Mouse (Mus musculus): ENCODE results near the gene Tmem273. TPM values are rescaled to one million over a fixed set of nuclear protein-coding genes. Genes with fewer than 3 reads are reported as not detected.

Tmem273 gene
- 0.77 and 0.98 TPM in 2 replicates for polyA plus RNA-seq (2015; fragmentation: Nextera tagmentation; extraction: Ambion mirVana)

GRCm38 (mm10) chr14:32785556-32786130 is at the start of gene Tmem273:
TSS of gene Tmem273 (plus strand) at chr14:32785963.
- Histone ChIP-seq H3K4me1 (no peaks in the 10 kb centered on the region), H3K4me3 (no peak within 1 kb of the TSS), H3K4me2 (no peak within 1 kb of the TSS), H3K27ac (no peak within 1 kb of the TSS), H3K36me3 (no peaks in the 10 kb centered on the region), H3K9me3 (no peaks in the 10 kb centered on the region), H3K27me3 (no peaks in the 10 kb centered on the region), H3K9ac (no peak within 1 kb of the TSS)
- no peak for ATAC-seq (ENCODE audit: borderline replicate concordance, extremely low read depth, low FRiP score, low TSS enrichment)
- WGBS = 60% methylated on average over 3 of the region's 3 CpGs

GRCm38 (mm10) chr14:32736561-32736960 is 49.2 kb upstream of the Tmem273 start:
- Histone ChIP-seq H3K4me1 (no peaks in the 10 kb centered on the region), H3K9me3 (no peaks in the 10 kb centered on the region; the same call in 1 of the 2 replicates), H3K27me3 (no peaks in the 10 kb centered on the region), H3K4me2 (no peak overlapping the region), H3K4me3 (no peak overlapping the region), H3K27ac (no peak overlapping the region), H3K9ac (no peak overlapping the region), H3K36me3 (no peaks in the 10 kb centered on the region)
- no peak for ATAC-seq (ENCODE audit: borderline replicate concordance, extremely low read depth, low FRiP score, low TSS enrichment)
- WGBS = 74% methylated on average over 6 of the region's 6 CpGs

- ATAC-seq (ENCODE audit: borderline replicate concordance, extremely low read depth, low FRiP score, low TSS enrichment) = no peak
- H3K36me3 ChIP-seq = no peaks in the 10 kb centered on the region
- no peaks in the 10 kb centered on the region; the same call in 1 of the 2 replicates for H3K9me3 ChIP-seq
- no peaks in the 10 kb centered on the region for H3K27me3 ChIP-seq
- no peak overlapping the region for H3K27ac ChIP-seq
- no peak overlapping the region for H3K9ac ChIP-seq
- no peak overlapping the region for H3K4me2 ChIP-seq
- no peaks in the 10 kb centered on the region for H3K4me1 ChIP-seq
- WGBS = 83% methylated on average over 5 of the region's 5 CpGs
- no peak overlapping the region for H3K4me3 ChIP-seq
Observed at GRCm38 (mm10) chr14:32738586-32738985, 47.2 kb upstream of the Tmem273 start.

- no peak overlapping the region for H3K27ac ChIP-seq
- no peaks in the 10 kb centered on the region for H3K9me3 ChIP-seq
- ATAC-seq (ENCODE audit: borderline replicate concordance, extremely low read depth, low FRiP score, low TSS enrichment) = no peak
- no peak overlapping the region for H3K4me2 ChIP-seq
- H3K4me1 ChIP-seq = no peaks in the 10 kb centered on the region
- WGBS = 55% methylated on average over 6 of the region's 6 CpGs
- no peaks in the 10 kb centered on the region for H3K27me3 ChIP-seq
- H3K36me3 ChIP-seq = no peaks in the 10 kb centered on the region
- no peak overlapping the region for H3K4me3 ChIP-seq
- H3K9ac ChIP-seq = no peak overlapping the region
Observed at GRCm38 (mm10) chr14:32748519-32748918, 37.2 kb upstream of the Tmem273 start.

- WGBS = 69% methylated on average over 6 of the region's 6 CpGs
- no peak overlapping the region for H3K9ac ChIP-seq
- no peaks in the 10 kb centered on the region for H3K9me3 ChIP-seq
- ATAC-seq (ENCODE audit: borderline replicate concordance, extremely low read depth, low FRiP score, low TSS enrichment) = no peak
- H3K4me3 ChIP-seq = no peak overlapping the region
- H3K4me2 ChIP-seq = no peak overlapping the region
- H3K27ac ChIP-seq = no peak overlapping the region
- H3K27me3 ChIP-seq = no peaks in the 10 kb centered on the region
- no peaks in the 10 kb centered on the region for H3K36me3 ChIP-seq
- no peaks in the 10 kb centered on the region for H3K4me1 ChIP-seq
Observed at GRCm38 (mm10) chr14:32750727-32751126, 35.0 kb upstream of the Tmem273 start.

GRCm38 (mm10) chr14:32754286-32754685 is 31.5 kb upstream of the Tmem273 start:
- Histone ChIP-seq H3K27me3 (no peaks in the 10 kb centered on the region), H3K9ac (no peak overlapping the region), H3K9me3 (no peaks in the 10 kb centered on the region), H3K36me3 (no peaks in the 10 kb centered on the region), H3K4me3 (no peak overlapping the region), H3K4me2 (no peak overlapping the region), H3K27ac (no peak overlapping the region), H3K4me1 (no peaks in the 10 kb centered on the region)
- no peak for ATAC-seq (ENCODE audit: borderline replicate concordance, extremely low read depth, low FRiP score, low TSS enrichment)
- 30% methylated on average over 1 of the region's 1 CpGs for WGBS

GRCm38 (mm10) chr14:32762177-32762576 is 23.6 kb upstream of the Tmem273 start:
- WGBS = 70% methylated on average over 1 of the region's 1 CpGs
- H3K4me2 ChIP-seq = no peak overlapping the region
- ATAC-seq (ENCODE audit: borderline replicate concordance, extremely low read depth, low FRiP score, low TSS enrichment) = no peak
- H3K27me3 ChIP-seq = no peaks in the 10 kb centered on the region
- no peaks in the 10 kb centered on the region for H3K4me1 ChIP-seq
- H3K9me3 ChIP-seq = no peaks in the 10 kb centered on the region
- no peak overlapping the region for H3K4me3 ChIP-seq
- no peaks in the 10 kb centered on the region for H3K36me3 ChIP-seq
- no peak overlapping the region for H3K9ac ChIP-seq
- no peak overlapping the region for H3K27ac ChIP-seq

- no peaks in the 10 kb centered on the region for H3K4me1 ChIP-seq
- WGBS = 70% methylated on average over 6 of the region's 6 CpGs
- ATAC-seq (ENCODE audit: borderline replicate concordance, extremely low read depth, low FRiP score, low TSS enrichment) = no peak
Observed at GRCm38 (mm10) chr14:32770563-32770962, 15.2 kb upstream of the Tmem273 start.

GRCm38 (mm10) chr14:32772085-32772484 is 13.7 kb upstream of the Tmem273 start:
- Histone ChIP-seq H3K27me3 (no peaks in the 10 kb centered on the region), H3K27ac (no peak overlapping the region), H3K9ac (no peak overlapping the region), H3K36me3 (no peaks in the 10 kb centered on the region), H3K9me3 (no peaks in the 10 kb centered on the region), H3K4me3 (no peak overlapping the region), H3K4me1 (no peaks in the 10 kb centered on the region), H3K4me2 (no peak overlapping the region)
- no peak for ATAC-seq (ENCODE audit: borderline replicate concordance, extremely low read depth, low FRiP score, low TSS enrichment)
- 40% methylated on average over 4 of the region's 4 CpGs for WGBS

More at GRCm38 (mm10) chr14:32770563-32770962, 15.2 kb upstream of the Tmem273 start:
- Histone ChIP-seq H3K9me3 (no peaks in the 10 kb centered on the region), H3K4me2 (no peak overlapping the region), H3K36me3 (no peaks in the 10 kb centered on the region), H3K27me3 (no peaks in the 10 kb centered on the region), H3K4me3 (no peak overlapping the region), H3K9ac (no peak overlapping the region), H3K27ac (no peak overlapping the region)

GRCm38 (mm10) chr14:32772791-32773190 is 13.0 kb upstream of the Tmem273 start:
- Histone ChIP-seq H3K4me2 (no peak overlapping the region), H3K9me3 (no peaks in the 10 kb centered on the region), H3K27ac (no peak overlapping the region), H3K4me1 (no peaks in the 10 kb centered on the region), H3K36me3 (no peaks in the 10 kb centered on the region), H3K4me3 (no peak overlapping the region), H3K27me3 (no peaks in the 10 kb centered on the region), H3K9ac (no peak overlapping the region)
- WGBS = 44% methylated on average over 3 of the region's 3 CpGs
- ATAC-seq (ENCODE audit: borderline replicate concordance, extremely low read depth, low FRiP score, low TSS enrichment) = no peak

- Histone ChIP-seq H3K4me3 (no peak overlapping the region), H3K27ac (no peak overlapping the region), H3K4me1 (no peaks in the 10 kb centered on the region), H3K9ac (no peak overlapping the region), H3K27me3 (no peaks in the 10 kb centered on the region), H3K4me2 (no peak overlapping the region), H3K9me3 (no peaks in the 10 kb centered on the region), H3K36me3 (no peaks in the 10 kb centered on the region)
- no peak for ATAC-seq (ENCODE audit: borderline replicate concordance, extremely low read depth, low FRiP score, low TSS enrichment)
- 75% methylated on average over 3 of the region's 3 CpGs for WGBS
Observed at GRCm38 (mm10) chr14:32773456-32773855, 12.3 kb upstream of the Tmem273 start.

GRCm38 (mm10) chr14:32776077-32776476 is 9.7 kb upstream of the Tmem273 start:
- no peak overlapping the region for H3K9ac ChIP-seq
- 77% methylated on average over 7 of the region's 7 CpGs for WGBS
- H3K36me3 ChIP-seq = no peaks in the 10 kb centered on the region
- H3K4me2 ChIP-seq = no peak overlapping the region
- no peaks in the 10 kb centered on the region for H3K27me3 ChIP-seq
- no peak overlapping the region for H3K4me3 ChIP-seq
- H3K27ac ChIP-seq = no peak overlapping the region
- H3K9me3 ChIP-seq = no peaks in the 10 kb centered on the region
- ATAC-seq (ENCODE audit: borderline replicate concordance, extremely low read depth, low FRiP score, low TSS enrichment) = no peak
- no peaks in the 10 kb centered on the region for H3K4me1 ChIP-seq

- no peaks in the 10 kb centered on the region for H3K9me3 ChIP-seq
- no peaks in the 10 kb centered on the region for H3K4me1 ChIP-seq
- no peak overlapping the region for H3K4me3 ChIP-seq
- no peak overlapping the region for H3K27ac ChIP-seq
- no peak for ATAC-seq (ENCODE audit: borderline replicate concordance, extremely low read depth, low FRiP score, low TSS enrichment)
- no peaks in the 10 kb centered on the region for H3K36me3 ChIP-seq
- H3K9ac ChIP-seq = no peak overlapping the region
- H3K4me2 ChIP-seq = no peak overlapping the region
- 65% methylated on average over 3 of the region's 3 CpGs for WGBS
- H3K27me3 ChIP-seq = no peaks in the 10 kb centered on the region
Observed at GRCm38 (mm10) chr14:32778362-32778761, 7.4 kb upstream of the Tmem273 start.

All from lung, embryonic 15.5 days (tissue).